Mouse (Mus musculus) activated CD4-positive, CD25-positive, alpha-beta regulatory T cell, adult 9 weeks (primary cell): ENCODE results near the gene Klk14. TPM values are rescaled to one million over a fixed set of nuclear protein-coding genes. Genes with fewer than 3 reads are reported as not detected.

Source experiments
- polyA plus RNA-seq: library from polyadenylated mRNA; unstranded; fragments of 100-300 nt; shearing (Covaris generic); gene quantifications from one replicate; pipeline ENCODE4 v1.2.1, GENCODE M21; 2017

The Klk14 gene
- not detected for polyA plus RNA-seq

GRCm38 (mm10) chr7:43690118-43690517 lies at the start of gene Klk14:
Gene Klk14 (plus strand): TSS chr7:43690418.

GRCm38 (mm10) chr7:43660002-43660401 lies 30.2 kb upstream of the Klk14 start, which contains the start of gene Siglece:
Gene Siglece (minus strand): TSS chr7:43660161.

GRCm38 (mm10) chr7:43671809-43672580 lies 18.2 kb upstream of the Klk14 start, which contains the start of gene Ctu1:
Gene Ctu1 (plus strand): TSS chr7:43672016.

GRCm38 (mm10) chr7:43712267-43712666 lies 22.0 kb downstream of the Klk14 start, which contains the start of gene Klk13:
Gene Klk13 (plus strand): TSS chr7:43712567.

Other genes with a start within 250 kb of the Klk14 start
- not detected for gene Cldnd2, start 249.6 kb upstream of the Klk14 start, polyA plus RNA-seq
- gene Etfb, start 246.3 kb upstream of the Klk14 start, polyA plus RNA-seq = 153 TPM
- not detected for gene Gm45233, start 246.3 kb upstream of the Klk14 start, polyA plus RNA-seq
- gene Vsig10l, start 227.3 kb upstream of the Klk14 start, polyA plus RNA-seq = 3.5 TPM
- not detected for gene Iglon5, start 200.3 kb upstream of the Klk14 start, polyA plus RNA-seq
- gene 4931406B18Rik, start 184.5 kb upstream of the Klk14 start, polyA plus RNA-seq = not detected
- 0.29 TPM for gene Cd33, start 146.0 kb upstream of the Klk14 start, polyA plus RNA-seq
- 5.5 TPM for gene Zfp658, start 128.2 kb upstream of the Klk14 start, polyA plus RNA-seq
- 13.9 TPM for gene Zfp719, start 110.8 kb upstream of the Klk14 start, polyA plus RNA-seq
- not detected for gene Zfp819, start 83.2 kb upstream of the Klk14 start, polyA plus RNA-seq
- not detected for gene Ceacam18, start 55.7 kb upstream of the Klk14 start, polyA plus RNA-seq
- 1.4 TPM for gene Siglece, start 30.3 kb upstream of the Klk14 start, polyA plus RNA-seq
- 3.6 TPM for gene Ctu1, start 18.4 kb upstream of the Klk14 start, polyA plus RNA-seq
- gene Klk13, start 22.1 kb downstream of the Klk14 start, polyA plus RNA-seq = not detected
- not detected for gene Klk12, start 78.5 kb downstream of the Klk14 start, polyA plus RNA-seq
- gene Klk11, start 84.2 kb downstream of the Klk14 start, polyA plus RNA-seq = 0.38 TPM
- gene Klk10, start 90.6 kb downstream of the Klk14 start, polyA plus RNA-seq = not detected
- 0.43 TPM for gene Klk9, start 101.5 kb downstream of the Klk14 start, polyA plus RNA-seq
- gene Klk8, start 107.2 kb downstream of the Klk14 start, polyA plus RNA-seq = 144 TPM
- 0.24 TPM for gene Klk7, start 120.9 kb downstream of the Klk14 start, polyA plus RNA-seq
- gene Klk6, start 134.1 kb downstream of the Klk14 start, polyA plus RNA-seq = not detected
- not detected for gene Klk5, start 151.6 kb downstream of the Klk14 start, polyA plus RNA-seq
- gene Klk4, start 190.7 kb downstream of the Klk14 start, polyA plus RNA-seq = not detected
- not detected for gene Klk15, start 243.3 kb downstream of the Klk14 start, polyA plus RNA-seq